Mouse (Mus musculus) brown adipose tissue, adult 24 weeks (tissue): ENCODE data around the gene Gm128. TPM values are rescaled to one million over a fixed set of nuclear protein-coding genes. Genes with fewer than 3 reads are reported as not detected.

Experiments
- H3K27ac ChIP-seq: fragments of 200-500 bp; replicated peaks from 2 replicates; pipeline ENCODE4 v1.5.1; 2012; ENCODE audit warnings: low read depth, mild to moderate bottlenecking, low read length
- H3K4me1 ChIP-seq: fragments of 200-500 bp; 2 replicates; pipeline ENCODE4 v1.6.1; 2012; ENCODE audit warnings: low read length, mixed read lengths; ENCODE audit not compliant: control insufficient read depth, insufficient read depth, insufficient read length
- H3K4me3 ChIP-seq: fragments of 200-500 bp; 2 replicates; pipeline ENCODE4 v1.5.1; 2012; ENCODE audit warnings: low read depth, mild to moderate bottlenecking, low read length, moderate library complexity; ENCODE audit not compliant: insufficient read depth
- polyA plus RNA-seq: library from polyadenylated mRNA; stranded (reverse); fragments of >200 nt; gene quantifications from 2 replicates; pipeline ENCODE4 v1.2.4, GENCODE M21; 2012; ENCODE audit not compliant: missing spikeins, insufficient read depth, insufficient read length

Gm128 gene
- polyA plus RNA-seq, result not detected in 2 replicates

DNA sequence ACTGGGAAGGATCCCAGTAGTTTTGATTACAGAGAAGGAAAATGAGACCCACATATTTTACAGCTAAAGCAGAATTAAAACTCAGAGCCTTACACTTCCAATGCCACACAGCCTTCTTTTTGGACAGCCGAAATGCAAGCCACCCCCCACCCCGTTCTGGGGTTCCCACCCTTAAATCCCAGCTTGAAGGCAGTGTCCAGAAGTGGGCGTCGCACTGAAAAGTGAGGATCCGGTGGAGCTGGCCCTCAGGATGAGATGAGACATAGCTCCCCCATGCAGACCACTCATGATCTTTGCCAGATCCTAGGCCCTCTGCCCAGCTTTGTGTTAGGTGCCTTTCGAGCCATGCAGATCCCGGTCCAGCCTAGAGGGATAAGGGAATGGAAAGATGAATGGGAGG is at the start of gene Gm128:
Gene Gm128 (minus strand): TSS at position 101 of the 400 bp plus-strand sequence.
- H3K4me3 ChIP-seq, result no peak within 1 kb of the TSS
- no peaks in the 10 kb centered on the region for H3K4me1 ChIP-seq
- H3K27ac ChIP-seq, result no peak within 1 kb of the TSS

DNA sequence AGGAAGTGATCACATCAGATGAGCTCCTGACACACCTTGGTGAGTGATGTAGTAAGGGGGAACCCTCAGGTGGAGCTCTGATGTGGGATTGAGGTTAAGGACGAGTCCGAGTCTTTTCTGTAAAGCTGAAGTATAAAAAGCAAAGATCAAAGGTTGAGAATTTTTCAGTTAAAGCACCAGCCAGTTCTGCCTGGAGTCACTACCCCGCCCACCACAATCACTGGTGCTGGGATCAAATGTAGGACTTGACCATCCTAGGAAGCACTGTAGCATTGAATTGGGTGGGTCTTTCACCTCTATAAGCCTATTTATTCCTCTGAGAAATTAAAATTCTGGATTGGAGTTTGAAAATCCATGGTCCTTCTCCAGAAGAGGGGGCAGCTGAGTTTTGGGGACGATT is 49.6 kb upstream of the Gm128 start:
- H3K4me1 ChIP-seq, result peaks cover 2% of the 10 kb centered on the region; the same call in 1 of the 2 replicates
- H3K4me3 ChIP-seq, result no peak overlapping the region

DNA sequence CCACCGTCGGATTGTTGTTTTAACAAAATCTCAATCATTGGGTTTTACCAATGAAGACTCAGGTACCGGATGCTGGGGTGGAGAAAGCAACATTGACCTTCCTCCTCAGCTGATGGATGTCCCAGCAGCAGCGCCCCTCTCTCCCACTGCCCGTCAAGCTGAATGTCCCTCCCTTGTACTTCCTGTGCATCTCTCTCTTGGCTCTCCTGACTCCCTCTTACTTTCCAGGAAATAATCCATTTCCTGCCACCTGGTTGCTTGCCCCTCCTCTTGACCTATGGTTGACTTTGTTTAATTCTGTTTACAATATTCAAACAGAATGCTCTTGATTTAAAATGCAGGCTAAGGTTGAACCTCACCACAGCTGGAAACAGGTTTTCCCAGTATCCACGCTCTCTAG is 48.8 kb upstream of the Gm128 start:
- 0 out of 2 replicates have a peak, but pooled peaks cover 3% of the 10 kb centered on the region for H3K4me1 ChIP-seq
- no peak overlapping the region for H3K4me3 ChIP-seq
- no peak overlapping the region for H3K27ac ChIP-seq

More for the DNA sequence above, 49.6 kb upstream of the Gm128 start:
- no peak overlapping the region for H3K27ac ChIP-seq

DNA sequence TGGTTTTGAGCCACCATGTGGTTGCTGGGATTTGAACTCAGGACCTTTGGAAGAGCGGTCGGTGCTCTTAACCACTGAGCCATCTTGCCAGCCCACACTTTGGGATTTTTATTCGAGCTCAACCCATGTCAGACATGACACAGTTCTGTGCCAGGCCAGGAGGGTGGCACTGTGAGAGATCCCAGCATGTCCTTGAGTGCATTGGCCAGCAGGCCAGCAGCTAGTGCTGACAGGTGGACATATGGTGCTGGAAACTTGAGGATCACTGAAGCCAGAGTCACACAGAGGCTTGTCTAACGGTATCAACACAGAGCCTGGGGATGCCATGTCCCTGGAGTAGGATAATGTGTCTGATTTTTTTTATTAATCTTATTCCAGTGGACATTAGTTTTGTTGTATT is 48.0 kb upstream of the Gm128 start:
- H3K4me1 ChIP-seq, result 0 out of 2 replicates have a peak, but pooled peaks cover 5% of the 10 kb centered on the region
- H3K27ac ChIP-seq, result no peak overlapping the region
- H3K4me3 ChIP-seq, result no peak overlapping the region

DNA sequence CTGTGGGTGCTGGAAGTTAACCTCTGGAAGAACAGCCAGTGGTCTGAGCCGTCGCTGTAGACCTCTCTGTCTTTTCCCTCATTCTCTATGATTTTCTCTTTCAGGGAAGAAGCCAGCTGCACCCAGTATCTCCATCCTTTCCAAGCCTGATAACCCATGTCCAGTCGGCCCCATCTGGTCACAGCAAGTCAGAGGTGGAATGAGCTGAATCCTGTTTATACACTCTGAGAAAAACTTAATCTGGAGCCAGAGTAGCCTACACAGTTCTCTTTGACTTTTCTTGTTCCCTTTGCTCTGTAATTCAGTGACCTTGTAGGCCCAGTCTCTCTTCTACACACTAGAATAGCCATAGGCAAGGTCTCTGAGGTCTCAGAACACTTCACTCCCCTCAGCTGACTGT is 46.1 kb upstream of the Gm128 start:
- Histone ChIP-seq H3K4me3 (no peak overlapping the region), H3K4me1 (peaks cover 8% of the 10 kb centered on the region; the same call in 1 of the 2 replicates), H3K27ac (no peak overlapping the region)

DNA sequence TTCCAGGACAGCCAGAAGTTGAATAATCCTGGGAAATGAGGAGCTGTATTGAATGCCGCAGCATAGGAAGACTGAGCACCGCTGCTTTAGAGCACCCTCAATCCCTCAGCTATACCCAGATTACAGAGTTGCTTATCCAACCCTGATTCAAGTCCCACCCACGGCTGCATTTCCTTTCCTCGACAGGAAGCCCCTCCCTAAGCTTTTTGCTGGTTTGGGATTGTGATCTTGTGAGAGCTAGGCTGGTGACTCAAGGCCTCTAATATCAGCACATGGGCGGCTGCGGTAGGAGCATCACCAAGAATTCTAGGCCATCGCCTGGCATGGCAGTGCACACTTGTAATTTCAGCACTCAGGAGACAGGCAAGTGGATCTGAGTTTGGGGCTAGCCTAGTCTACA is 45.1 kb upstream of the Gm128 start:
- Histone ChIP-seq H3K27ac (peak overlapping the region; percentile 54), H3K4me3 (peak overlapping the region; percentile 20), H3K4me1 (peaks cover 8% of the 10 kb centered on the region; the same call in 1 of the 2 replicates)

DNA sequence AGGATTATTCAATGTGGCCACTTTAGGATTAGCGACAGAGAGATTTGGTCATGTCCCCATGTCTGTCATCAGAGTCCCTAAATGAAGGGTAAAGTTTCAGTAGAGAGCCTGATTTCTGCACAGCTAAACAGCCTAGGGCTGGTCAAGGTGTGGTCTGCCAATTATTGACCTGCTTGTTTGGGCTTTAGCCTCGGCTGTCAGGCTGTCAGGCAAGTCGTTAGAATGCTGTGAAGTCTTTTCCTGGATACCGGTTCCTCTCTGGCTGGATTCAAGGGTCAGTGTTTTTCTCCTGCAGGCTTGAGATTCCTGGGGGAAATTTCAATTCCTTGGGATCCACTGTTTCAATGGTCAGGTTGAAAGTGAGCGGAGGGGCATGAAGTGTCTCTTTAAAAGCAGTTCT is 44.6 kb upstream of the Gm128 start:
- H3K27ac ChIP-seq, result peak overlapping the region; percentile 54
- H3K4me3 ChIP-seq, result peak overlapping the region; percentile 20
- peaks cover 8% of the 10 kb centered on the region; the same call in 1 of the 2 replicates for H3K4me1 ChIP-seq

DNA sequence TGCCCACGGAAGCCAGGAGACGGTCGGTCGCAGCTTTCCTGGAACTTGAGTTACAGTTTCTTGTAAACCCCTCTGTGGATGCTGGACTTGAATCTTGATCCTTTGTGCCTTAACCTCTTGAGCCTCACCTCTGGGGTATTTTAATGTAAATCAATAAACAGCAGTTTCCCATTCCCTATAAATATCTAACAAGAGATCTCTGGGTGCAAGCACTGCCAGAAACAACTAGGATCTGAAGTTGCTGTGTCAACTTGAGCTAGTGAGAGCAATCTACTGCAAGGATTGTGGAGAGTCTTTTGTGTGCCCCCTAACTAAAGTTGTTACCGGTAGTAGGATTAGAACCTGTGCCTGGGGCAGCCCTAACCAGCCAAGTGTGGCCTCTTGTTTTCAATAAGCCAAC is 44.0 kb upstream of the Gm128 start:
- 0 out of 2 replicates have a peak overlapping the region, but pooled peaks have one; percentile 11 for H3K27ac ChIP-seq
- H3K4me3 ChIP-seq, result no peak overlapping the region

DNA sequence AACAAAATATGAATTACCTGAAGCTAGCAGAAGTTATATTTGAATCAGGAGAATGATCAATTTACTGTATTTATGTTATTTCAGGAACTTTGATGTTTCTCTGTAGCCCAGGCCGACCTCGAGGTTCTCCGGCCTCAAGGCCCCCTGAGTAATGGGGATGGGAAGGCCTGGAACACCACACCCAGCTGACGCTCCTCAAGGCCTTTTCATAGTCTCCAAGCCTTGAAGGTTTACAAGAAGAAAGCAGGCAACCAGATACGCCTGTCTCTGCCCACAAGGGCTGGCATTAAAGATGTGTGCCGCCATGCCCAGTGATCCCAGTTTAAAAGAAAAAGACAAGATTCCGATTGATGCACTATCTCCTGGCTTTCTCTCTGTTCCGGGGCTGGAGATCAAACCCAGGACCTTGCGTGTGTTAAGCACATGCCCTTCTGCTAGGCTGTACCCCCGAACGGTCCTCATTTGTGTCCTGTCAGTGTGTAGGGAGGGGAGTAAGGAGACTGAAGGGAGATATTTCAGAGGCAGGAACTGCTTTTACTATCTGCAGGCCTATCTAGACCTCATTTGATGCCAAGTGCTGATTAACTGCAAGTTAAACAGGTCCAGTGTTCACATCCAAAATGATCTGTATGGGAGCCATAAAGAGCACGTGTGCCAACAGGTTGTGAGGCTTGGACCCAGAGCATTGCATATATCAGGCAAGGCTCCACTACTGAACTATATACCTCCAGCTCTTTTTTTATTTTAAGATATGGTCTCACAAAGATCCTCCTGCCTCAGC is 43.3 kb upstream of the Gm128 start:
- H3K27ac ChIP-seq, result no peak overlapping the region
- H3K4me3 ChIP-seq, result peak overlapping the region; percentile 65; the same call in 1 of the 2 replicates
- H3K4me1 ChIP-seq, result peaks cover 11% of the 10 kb centered on the region; the same call in 1 of the 2 replicates

More for the DNA sequence above, 44.0 kb upstream of the Gm128 start:
- peaks cover 11% of the 10 kb centered on the region; the same call in 1 of the 2 replicates for H3K4me1 ChIP-seq

DNA sequence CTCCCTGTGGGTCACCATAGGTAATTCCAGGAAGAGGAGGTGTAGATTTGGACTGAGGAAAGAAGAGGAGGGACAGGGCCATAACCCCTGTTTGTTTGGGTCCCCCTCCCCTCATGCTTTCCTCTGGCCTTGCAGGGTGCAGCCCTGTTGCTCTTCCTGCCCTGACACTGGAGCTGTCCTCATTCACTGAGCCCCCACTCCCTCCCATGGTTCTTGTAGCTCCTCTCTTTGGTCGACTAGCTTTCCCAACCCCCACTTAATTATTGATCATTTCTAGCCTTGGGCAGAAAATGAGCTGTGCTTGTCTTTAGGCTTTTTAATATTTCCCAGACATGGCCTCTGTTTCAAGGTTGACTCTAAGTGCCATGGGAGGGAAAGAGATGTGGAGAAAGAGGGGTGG is 42.7 kb upstream of the Gm128 start:
- H3K27ac ChIP-seq, result peak overlapping the region; percentile 96
- peaks cover 11% of the 10 kb centered on the region; the same call in 1 of the 2 replicates for H3K4me1 ChIP-seq
- peak overlapping the region; percentile 65 for H3K4me3 ChIP-seq

DNA sequence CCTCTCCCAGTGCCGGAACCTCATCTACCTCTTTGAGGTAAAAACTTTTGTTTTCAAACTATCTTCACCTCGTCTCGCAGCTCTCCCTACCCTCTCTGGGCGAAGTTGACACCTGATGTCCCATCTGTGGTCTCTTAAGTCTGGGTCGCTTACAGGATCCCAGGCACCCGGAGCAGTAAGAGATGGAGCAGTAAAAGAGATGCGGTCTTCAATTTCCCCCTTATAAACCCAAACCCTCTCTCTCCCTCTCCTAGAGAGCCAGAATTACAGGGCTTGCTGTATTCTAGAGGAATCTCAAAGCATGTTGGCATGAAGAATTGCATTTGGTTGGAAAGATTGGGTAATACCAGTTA is 42.2 kb upstream of the Gm128 start:
- peak overlapping the region; percentile 96 for H3K27ac ChIP-seq
- H3K4me3 ChIP-seq, result peak overlapping the region; percentile 65
- H3K4me1 ChIP-seq, result peaks cover 11% of the 10 kb centered on the region; the same call in 1 of the 2 replicates

DNA sequence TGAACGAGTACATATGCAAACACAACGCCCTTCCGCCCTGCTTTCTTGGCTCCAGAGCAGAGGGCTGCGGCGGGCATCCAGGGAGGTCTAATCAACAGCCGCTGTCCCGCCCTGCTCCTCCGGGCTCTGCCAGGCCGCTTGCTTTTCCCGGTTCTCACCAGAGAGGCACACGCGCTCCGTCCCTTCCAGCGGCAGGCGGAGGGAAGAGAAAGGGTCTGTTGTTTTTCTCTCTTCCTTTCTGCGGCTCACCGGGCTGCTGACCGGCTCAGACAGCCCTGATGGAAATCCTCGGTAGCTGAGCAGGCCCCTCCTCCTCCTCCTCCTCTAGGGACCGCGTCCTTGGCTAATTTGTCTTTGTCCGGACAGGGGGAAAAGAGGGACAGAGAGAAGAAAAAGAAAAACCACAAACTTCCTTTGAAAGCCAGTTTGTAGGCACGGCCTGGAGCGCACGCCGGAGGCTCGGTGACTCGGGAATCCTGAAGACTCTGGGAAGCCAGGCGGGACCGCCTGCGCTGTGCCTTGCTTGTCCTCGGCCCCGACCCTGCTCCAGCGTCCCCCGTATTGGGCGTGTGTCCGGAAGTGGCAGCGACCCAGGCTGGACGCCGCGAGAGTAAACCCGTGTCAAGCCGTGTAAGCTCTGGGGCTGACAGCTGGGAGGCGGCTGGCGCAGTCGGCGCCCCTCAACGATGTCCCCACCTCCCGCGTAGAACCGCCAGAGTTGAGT is 41.6 kb upstream of the Gm128 start:
- peak overlapping the region; percentile 65 for H3K4me3 ChIP-seq
- peak overlapping the region; percentile 96 for H3K27ac ChIP-seq
- H3K4me1 ChIP-seq, result peaks cover 11% of the 10 kb centered on the region; the same call in 1 of the 2 replicates

DNA sequence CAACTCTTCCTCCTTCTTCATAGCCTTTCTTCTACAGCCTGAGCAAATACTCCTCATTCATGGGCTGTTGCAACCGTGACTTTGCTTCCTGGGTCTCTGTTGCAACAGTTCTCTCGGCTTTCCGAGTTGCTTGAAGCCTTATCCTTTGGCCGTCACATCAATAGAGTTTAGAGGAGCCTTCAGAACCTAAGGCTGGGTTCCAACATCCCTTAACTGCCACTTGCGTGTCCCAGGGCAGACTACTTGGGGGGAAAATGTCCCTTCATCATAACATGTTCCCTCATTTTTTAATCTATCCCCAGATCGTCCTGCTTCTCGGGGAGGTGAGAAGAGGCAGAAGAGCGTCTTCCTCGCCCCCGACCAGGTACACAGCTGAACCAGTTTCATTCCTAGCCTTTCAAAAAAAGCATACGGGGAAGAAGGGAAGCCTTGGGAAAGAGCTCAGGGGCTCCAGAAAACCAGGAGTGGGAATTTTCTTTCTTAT is 41.0 kb upstream of the Gm128 start:
- Histone ChIP-seq H3K4me3 (peak overlapping the region; percentile 65), H3K27ac (peak overlapping the region; percentile 96), H3K4me1 (peaks cover 11% of the 10 kb centered on the region; the same call in 1 of the 2 replicates)

DNA sequence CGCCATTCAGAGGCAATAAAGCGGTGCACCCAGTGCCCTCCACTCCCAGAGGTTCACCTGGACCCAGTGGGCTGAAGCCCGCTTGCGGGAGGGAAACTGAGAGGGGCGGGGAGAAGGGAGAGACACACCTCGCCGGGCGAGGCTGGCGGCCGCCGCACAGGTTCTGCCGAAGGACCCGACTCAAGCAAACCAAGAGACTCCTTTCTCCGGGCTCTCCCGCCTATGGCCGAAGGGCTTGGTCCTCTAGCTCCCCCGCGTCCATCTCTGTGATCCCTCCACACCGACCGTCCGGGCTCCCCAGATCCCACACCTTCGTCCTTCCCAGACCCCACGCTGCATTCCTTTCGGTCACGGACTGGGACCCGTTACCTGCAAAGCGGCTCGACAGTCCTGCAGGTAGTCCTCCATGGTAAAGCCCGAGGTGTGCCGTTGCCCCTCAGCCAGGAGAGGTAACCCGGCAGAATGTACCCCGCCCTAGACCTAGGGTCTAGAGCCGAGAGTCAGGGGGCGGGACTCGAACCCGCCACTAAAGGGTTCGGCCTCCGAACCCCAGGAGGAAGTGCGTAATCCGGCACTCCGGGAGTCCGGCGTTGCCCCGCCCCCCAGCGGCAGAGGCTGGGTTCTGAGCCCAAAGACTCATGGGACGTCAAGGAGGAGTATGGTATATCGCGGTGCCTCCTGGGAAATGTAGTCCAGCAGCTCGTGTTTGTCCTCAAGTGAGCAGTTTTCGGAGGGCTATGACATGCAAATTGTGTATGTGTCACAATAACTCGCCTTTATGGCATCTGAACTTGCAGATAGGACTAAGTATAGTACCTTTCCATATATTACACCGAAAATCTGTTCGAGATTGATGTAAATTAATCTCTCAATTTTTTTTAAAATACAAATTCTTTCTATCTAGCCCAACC is 40.1 kb upstream of the Gm128 start, which contains the start of the genes Mindy1 and Prune1:
Gene Mindy1 (plus strand): TSS at position 130 of the 911 bp plus-strand sequence.
Gene Prune1 (minus strand): TSS at position 861 of the 911 bp plus-strand sequence.
- H3K4me1 ChIP-seq, result peaks cover 11% of the 10 kb centered on the region; the same call in 1 of the 2 replicates
- H3K27ac ChIP-seq, result peak within 1 kb of the TSS; percentile 96
- peak within 1 kb of the TSS; percentile 91 for H3K4me3 ChIP-seq
